Mouse (Mus musculus) mature B cell (primary cell): ENCODE measurements around the gene Dcp1b.
"Not testable (repeated sequence)": the region's sequence is repeated elsewhere in the genome, so short reads cannot be mapped to it uniquely, and the experiment has no call there.

Experiments used
- in situ Hi-C: fragments of 300-500 bp; cut with MboI; formaldehyde crosslinking; loops from 2 replicates; pipeline ENCODE4 v1.14.3; 2019

Gene Dcp1b

GRCm38 (mm10) chr6:119196382-119197305 lies 21.6 kb downstream of the Dcp1b start, which contains the start of gene Cacna1c:
Cacna1c (minus strand) TSS chr6:119196418.
- in situ Hi-C loops: no loop called here

GRCm38 (mm10) chr6:119198534-119199273 lies 23.7 kb downstream of the Dcp1b start:
- in situ Hi-C loops: no loop called here

GRCm38 (mm10) chr6:119199274-119199879 lies 24.3 kb downstream of the Dcp1b start:
- in situ Hi-C loops: no loop called here

GRCm38 (mm10) chr6:119200362-119200761 lies 25.3 kb downstream of the Dcp1b start:
- in situ Hi-C loops: no loop called here

GRCm38 (mm10) chr6:119201575-119201974 lies 26.5 kb downstream of the Dcp1b start:
- in situ Hi-C loops: no loop called here

- in situ Hi-C loops: no loop called here
Measured at GRCm38 (mm10) chr6:119204286-119204685, 29.2 kb downstream of the Dcp1b start.

GRCm38 (mm10) chr6:119204915-119205314 lies 29.9 kb downstream of the Dcp1b start:
- in situ Hi-C loops: no loop called here

- in situ Hi-C loops: not testable (repeated sequence)
Measured at GRCm38 (mm10) chr6:119206006-119206405, 31.0 kb downstream of the Dcp1b start.

- in situ Hi-C loops: no loop called here
Measured at GRCm38 (mm10) chr6:119213375-119213774, 38.3 kb downstream of the Dcp1b start.

- in situ Hi-C loops: no loop called here
Measured at GRCm38 (mm10) chr6:119214190-119214589, 39.1 kb downstream of the Dcp1b start.

- in situ Hi-C loops: no loop called here
Measured at GRCm38 (mm10) chr6:119215040-119215613, 40.1 kb downstream of the Dcp1b start.

- in situ Hi-C loops: no loop called here
Measured at GRCm38 (mm10) chr6:119217661-119218060, 42.6 kb downstream of the Dcp1b start.

- in situ Hi-C loops: no loop called here
Measured at GRCm38 (mm10) chr6:119218591-119218990, 43.5 kb downstream of the Dcp1b start.

GRCm38 (mm10) chr6:119219237-119219870 lies 44.3 kb downstream of the Dcp1b start:
- in situ Hi-C loops: no loop called here

- in situ Hi-C loops: loop anchor here (5.0 to 10.0 kb wide), 2 partner anchors 132 to 225 kb away; no protein-coding TSS in a partner anchor
Measured at GRCm38 (mm10) chr6:119220297-119220696, 45.2 kb downstream of the Dcp1b start.

GRCm38 (mm10) chr6:119224451-119225195 lies 49.6 kb downstream of the Dcp1b start:
- in situ Hi-C loops: loop anchor here (5.0 to 10.0 kb wide), 2 partner anchors 128 to 220 kb away; no protein-coding TSS in a partner anchor

- in situ Hi-C loops: loop anchor here (10.0 kb wide), 1 partner anchor 220 kb away; no protein-coding TSS in a partner anchor
Measured at GRCm38 (mm10) chr6:119225226-119225625, 50.2 kb downstream of the Dcp1b start.

GRCm38 (mm10) chr6:119225731-119226130 lies 50.7 kb downstream of the Dcp1b start:
- in situ Hi-C loops: loop anchor here (10.0 kb wide), 1 partner anchor 219 kb away; no protein-coding TSS in a partner anchor

- in situ Hi-C loops: loop anchor here (10.0 kb wide), 1 partner anchor 218 kb away; no protein-coding TSS in a partner anchor
Measured at GRCm38 (mm10) chr6:119227001-119227400, 51.9 kb downstream of the Dcp1b start.
